Mouse (Mus musculus) kidney, postnatal 10 days (tissue): ENCODE measurements around the gene Camp.

Experiments used
- DNase-seq: peaks from one replicate; pipeline ENCODE4 v3.0.0; 2021; ENCODE audit warnings: mixed read lengths

Gene Camp

GRCm38 (mm10) chr9:109849312-109849758, at the start of gene Camp:
Camp (minus strand) TSS chr9:109849617.
- DNase-seq, result peak; percentile 47

- DNase-seq, result no peak
Observed at GRCm38 (mm10) chr9:109898027-109898426, 48.6 kb upstream of the Camp start.

GRCm38 (mm10) chr9:109896253-109897150, 47.1 kb upstream of the Camp start:
- DNase-seq, result no peak

- DNase-seq, result peak; percentile 49
Observed at GRCm38 (mm10) chr9:109895593-109895992, 46.2 kb upstream of the Camp start.

- DNase-seq, result peak; percentile 85
Observed at GRCm38 (mm10) chr9:109894413-109895090, 45.1 kb upstream of the Camp start.

GRCm38 (mm10) chr9:109892651-109893250, 43.3 kb upstream of the Camp start:
- DNase-seq, result peak; percentile 89

- DNase-seq, result no peak
Observed at GRCm38 (mm10) chr9:109891501-109891900, 42.1 kb upstream of the Camp start.

GRCm38 (mm10) chr9:109887321-109887720, 37.9 kb upstream of the Camp start:
- no peak for DNase-seq

GRCm38 (mm10) chr9:109886259-109886658, 36.8 kb upstream of the Camp start:
- DNase-seq, result no peak

- DNase-seq, result no peak
Observed at GRCm38 (mm10) chr9:109879305-109879704, 29.9 kb upstream of the Camp start.

- DNase-seq, result no peak
Observed at GRCm38 (mm10) chr9:109877666-109878065, 28.2 kb upstream of the Camp start.

- DNase-seq, result peak; percentile 49
Observed at GRCm38 (mm10) chr9:109876756-109877155, 27.3 kb upstream of the Camp start.

- DNase-seq, result peak; percentile 84
Observed at GRCm38 (mm10) chr9:109875695-109876601, 26.5 kb upstream of the Camp start.

- peak; percentile 99 for DNase-seq
Observed at GRCm38 (mm10) chr9:109874797-109875691, 25.6 kb upstream of the Camp start, which contains the start of gene Cdc25a. Cdc25a (plus strand) TSS chr9:109875579.

- no peak for DNase-seq
Observed at GRCm38 (mm10) chr9:109870983-109871572, 21.7 kb upstream of the Camp start.

GRCm38 (mm10) chr9:109866218-109866617, 16.8 kb upstream of the Camp start:
- no peak for DNase-seq

- DNase-seq, result no peak
Observed at GRCm38 (mm10) chr9:109863085-109863484, 13.7 kb upstream of the Camp start.

- DNase-seq, result peak; percentile 92
Observed at GRCm38 (mm10) chr9:109862397-109863044, 13.1 kb upstream of the Camp start.

- DNase-seq, result no peak
Observed at GRCm38 (mm10) chr9:109855947-109856346, 6.5 kb upstream of the Camp start.

- no peak for DNase-seq
Observed at GRCm38 (mm10) chr9:109854341-109854740, 4.9 kb upstream of the Camp start.
